Mouse (Mus musculus) kidney, embryonic 15.5 days (tissue): Measurements from ENCODE around the gene Pycr1. TPM values are rescaled to one million over a fixed set of nuclear protein-coding genes. Genes with fewer than 3 reads are reported as not detected.
A peak's percentile ranks its signal among the peaks of the same experiment; 100 is the strongest.

Experiments used
- ATAC-seq: fragments of 200-750 bp; cut with Nextera tagmentation; replicated peaks from 2 replicates; pipeline ENCODE4 v1.8.0; 2017; ENCODE audit warnings: moderate TSS enrichment; ENCODE audit not compliant: low FRiP score
- H3K27ac ChIP-seq: fragments of 300-500 bp; sonication (generic); 2 replicates; pipeline ENCODE4 v1.5.1; 2015; ENCODE audit warnings: mild to moderate bottlenecking, inconsistent platforms
- H3K27me3 ChIP-seq: fragments of 300-500 bp; sonication (generic); 2 replicates; pipeline ENCODE4 v1.6.1; 2015; ENCODE audit warnings: inconsistent platforms
- H3K36me3 ChIP-seq: fragments of 300-500 bp; sonication (generic); 2 replicates; pipeline ENCODE4 v1.6.1; 2015; ENCODE audit warnings: inconsistent platforms
- H3K4me1 ChIP-seq: fragments of 300-500 bp; sonication (generic); 2 replicates; pipeline ENCODE4 v1.6.1; 2015; ENCODE audit warnings: inconsistent platforms
- H3K4me2 ChIP-seq: fragments of 300-500 bp; sonication (generic); 2 replicates; pipeline ENCODE4 v1.6.1; 2015; ENCODE audit warnings: moderate library complexity, mild to moderate bottlenecking, inconsistent platforms
- H3K4me3 ChIP-seq: fragments of 300-500 bp; sonication (generic); replicated peaks from 2 replicates; pipeline ENCODE4 v1.5.1; 2015; ENCODE audit warnings: mild to moderate bottlenecking, inconsistent platforms
- H3K9ac ChIP-seq: fragments of 300-500 bp; sonication (generic); 2 replicates; pipeline ENCODE4 v1.6.1; 2015; ENCODE audit warnings: mild to moderate bottlenecking, inconsistent platforms
- H3K9me3 ChIP-seq: fragments of 300-500 bp; sonication (generic); replicated peaks from 2 replicates; pipeline ENCODE4 v1.6.1; 2016; ENCODE audit warnings: inconsistent platforms
- whole genome bisulfite sequencing: fragments of 180-500 bp; shearing (Covaris S2); methylation state at CpG from one replicate; pipeline ENCODE4 v1.1.7; 2015; ENCODE audit warnings: mixed read lengths; 5-methylcytosine and 5-hydroxymethylcytosine counted together
- polyA plus RNA-seq: library from polyadenylated mRNA; unstranded; fragments of >200 nt; fragmentation: Nextera tagmentation; extraction: Ambion mirVana; gene quantifications from 2 replicates; pipeline ENCODE4 v1.2.1, GENCODE M21; 2015

The Pycr1 gene
- polyA plus RNA-seq, 1 experiment from 2014 or later = 29.3 TPM

DNA sequence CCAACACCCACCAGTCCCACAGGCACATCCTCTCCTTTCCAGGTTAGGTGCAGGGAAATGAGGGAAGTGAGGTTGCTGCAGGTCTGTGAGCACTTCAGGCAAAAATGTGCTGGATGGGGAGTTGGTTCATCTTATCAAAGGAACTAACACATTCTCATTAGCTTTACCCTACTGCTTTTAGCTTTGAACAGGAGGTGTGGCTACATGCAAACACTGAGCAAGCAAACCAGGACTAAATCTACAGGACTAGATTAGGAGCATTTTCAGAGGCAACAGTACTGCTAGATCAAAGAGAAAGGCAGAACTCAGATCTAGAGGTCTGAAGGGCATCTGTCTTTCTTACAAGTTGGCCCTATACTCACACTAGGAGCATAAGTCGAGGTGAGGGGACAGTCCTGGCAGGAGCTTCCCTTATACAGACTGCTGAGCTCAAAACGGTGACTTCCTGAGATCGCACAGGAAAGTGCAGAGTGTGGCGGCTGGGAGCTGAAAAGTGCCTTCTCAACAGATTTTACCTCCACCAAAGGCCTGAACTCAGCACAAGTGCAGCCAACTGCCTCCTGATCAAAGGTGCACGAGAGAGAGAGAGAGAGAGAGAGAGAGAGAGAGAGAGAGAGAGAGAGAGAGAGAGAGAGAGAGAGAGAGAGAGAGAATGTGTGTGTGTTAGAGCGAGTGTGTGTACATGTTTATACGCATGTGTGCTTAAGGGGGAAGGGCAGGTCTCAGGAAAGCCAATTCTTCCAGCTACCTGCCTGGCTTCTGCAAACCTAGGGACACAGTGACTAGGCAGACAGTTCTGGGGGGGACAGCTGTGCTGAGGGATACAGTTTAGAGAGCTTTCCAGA, 12.5 kb downstream of the Pycr1 start:
- Histone ChIP-seq H3K27ac (peak overlapping the region; percentile 92), H3K4me2 (peak overlapping the region; percentile 90), H3K36me3 (peaks cover 31% of the 10 kb centered on the region), H3K9me3 (no peaks in the 10 kb centered on the region), H3K4me3 (peak overlapping the region; percentile 98), H3K4me1 (peaks cover 44% of the 10 kb centered on the region), H3K9ac (peak overlapping the region; percentile 27; the same call in 1 of the 2 replicates), H3K27me3 (no peaks in the 10 kb centered on the region)
- ATAC-seq = no peak
- WGBS = 32% methylated on average over 7 of the region's 7 CpGs

DNA sequence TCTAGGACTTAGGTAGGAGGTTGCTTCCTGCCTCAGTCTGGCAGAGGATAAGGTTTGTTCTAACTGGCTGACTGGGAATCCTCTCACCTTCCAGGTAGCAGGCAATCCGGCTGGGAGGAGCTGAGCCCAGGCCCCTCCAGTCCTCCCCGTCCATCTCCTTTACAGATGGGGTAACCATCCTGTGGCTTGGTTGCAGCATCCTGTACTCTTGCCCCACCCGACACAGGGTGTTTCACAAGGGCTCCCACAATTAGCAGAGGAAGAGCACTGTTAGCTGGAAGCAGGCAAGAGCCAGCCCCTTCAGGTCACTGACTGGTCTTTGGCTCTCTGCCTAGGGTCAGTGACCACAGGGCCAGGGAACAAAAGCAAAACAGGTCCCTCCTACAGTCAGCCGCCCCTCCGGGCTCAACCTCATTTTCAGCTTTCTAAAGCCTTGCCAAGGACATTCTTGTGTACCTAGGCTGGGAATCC, 13.1 kb downstream of the Pycr1 start:
- no peaks in the 10 kb centered on the region for H3K9me3 ChIP-seq
- 20% methylated on average over 5 of the region's 5 CpGs for WGBS
- peaks cover 48% of the 10 kb centered on the region for H3K4me1 ChIP-seq
- H3K27ac ChIP-seq = peak overlapping the region; percentile 92
- H3K36me3 ChIP-seq = peaks cover 31% of the 10 kb centered on the region
- no peak for ATAC-seq
- H3K27me3 ChIP-seq = no peaks in the 10 kb centered on the region
- peak overlapping the region; percentile 14 for H3K4me3 ChIP-seq
- H3K9ac ChIP-seq = peak overlapping the region; percentile 27; the same call in 1 of the 2 replicates
- peak overlapping the region; percentile 90 for H3K4me2 ChIP-seq

DNA sequence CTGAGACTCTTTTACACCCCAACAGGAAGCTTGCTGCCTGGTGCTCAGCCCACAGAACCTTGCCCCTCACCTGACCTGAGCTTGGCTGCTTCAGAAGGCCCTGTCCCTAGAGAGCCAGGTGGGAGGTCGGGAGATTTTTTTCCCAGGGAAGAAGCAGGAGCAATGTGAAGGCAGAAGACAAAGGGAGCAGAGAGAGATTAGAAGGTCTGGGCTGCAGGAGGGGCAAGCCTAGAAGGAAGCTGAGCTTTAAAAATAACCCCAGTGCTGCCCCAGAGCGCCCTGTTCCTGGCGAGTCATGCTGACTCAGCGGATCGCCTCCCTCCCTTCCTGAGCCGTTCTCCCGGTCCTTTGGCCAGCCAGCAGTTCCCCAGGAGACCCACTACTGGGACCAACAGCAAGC, 13.7 kb downstream of the Pycr1 start:
- H3K4me3 ChIP-seq = peak overlapping the region; percentile 14; the same call in 1 of the 2 replicates
- WGBS = 19% methylated on average over 7 of the region's 7 CpGs
- peaks cover 53% of the 10 kb centered on the region for H3K4me1 ChIP-seq
- H3K9ac ChIP-seq = peak overlapping the region; percentile 27
- ATAC-seq = no peak
- H3K27me3 ChIP-seq = no peaks in the 10 kb centered on the region
- H3K27ac ChIP-seq = peak overlapping the region; percentile 92
- H3K36me3 ChIP-seq = peaks cover 31% of the 10 kb centered on the region
- H3K9me3 ChIP-seq = no peaks in the 10 kb centered on the region
- H3K4me2 ChIP-seq = peak overlapping the region; percentile 90

DNA sequence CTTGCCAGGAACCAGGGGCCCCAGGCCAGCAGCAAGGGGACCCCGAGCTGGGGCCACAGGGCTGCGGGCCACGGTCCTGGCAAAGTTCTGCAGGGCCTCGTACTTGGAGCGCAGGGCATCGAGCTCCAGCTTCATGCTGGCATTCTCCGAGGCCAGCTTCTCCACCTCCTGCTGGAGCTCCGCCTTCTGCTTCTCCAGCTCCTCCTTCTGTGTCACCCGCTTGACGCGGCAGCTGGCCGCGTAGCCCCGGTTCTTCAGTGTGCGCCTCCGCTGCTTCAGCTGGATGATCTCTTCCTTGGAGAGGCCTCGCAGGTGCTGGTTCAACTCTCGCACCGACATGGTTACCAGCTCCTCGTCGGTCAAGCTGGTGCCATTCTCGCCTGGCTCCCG, 14.2 kb downstream of the Pycr1 start:
- Histone ChIP-seq H3K27ac (peak overlapping the region; percentile 92), H3K9me3 (no peaks in the 10 kb centered on the region), H3K36me3 (peaks cover 31% of the 10 kb centered on the region), H3K4me1 (peaks cover 55% of the 10 kb centered on the region), H3K4me3 (peak overlapping the region; percentile 14; the same call in 1 of the 2 replicates), H3K9ac (0 out of 2 replicates have a peak overlapping the region, but pooled peaks have one; percentile 27), H3K27me3 (no peaks in the 10 kb centered on the region), H3K4me2 (peak overlapping the region; percentile 90)
- WGBS = 75% methylated on average over 23 of the region's 23 CpGs
- no peak for ATAC-seq

DNA sequence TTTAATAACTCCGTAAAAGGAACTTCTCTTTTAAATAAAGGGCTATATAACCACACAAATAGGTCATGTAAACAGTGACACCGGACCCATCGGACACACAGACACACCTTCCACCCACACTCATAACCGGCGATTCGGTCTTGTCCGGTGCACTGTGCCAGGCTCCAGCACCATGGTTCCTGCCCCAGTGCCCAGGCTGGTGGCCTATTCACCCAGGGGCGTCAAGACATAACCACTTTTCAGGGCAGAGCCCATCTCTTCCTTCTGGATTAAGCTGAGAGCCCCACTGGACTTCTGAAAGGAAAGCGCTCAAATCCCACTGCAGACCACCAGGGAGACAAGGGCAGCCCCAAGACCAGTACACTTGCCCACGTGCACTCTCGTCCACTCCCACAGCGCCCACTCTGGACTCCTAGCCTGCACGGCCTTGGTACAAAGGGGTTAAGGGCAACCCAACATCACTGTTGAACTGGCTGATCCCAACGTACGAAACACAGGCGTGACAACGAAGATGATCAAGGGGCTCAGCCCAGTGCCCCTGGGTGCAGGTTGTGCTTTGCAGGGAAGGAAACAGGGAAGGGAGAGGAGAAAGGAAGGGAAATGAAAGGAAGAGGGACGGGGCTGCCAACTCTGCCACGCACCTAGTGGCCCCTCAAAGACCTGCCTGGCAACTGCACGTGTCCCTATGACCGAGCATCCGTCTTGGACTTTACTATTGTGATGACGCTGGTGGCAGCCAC, 14.8 kb downstream of the Pycr1 start:
- Histone ChIP-seq H3K9me3 (no peaks in the 10 kb centered on the region), H3K27ac (0 out of 2 replicates have a peak overlapping the region, but pooled peaks have one; percentile 15), H3K36me3 (peaks cover 31% of the 10 kb centered on the region), H3K9ac (0 out of 2 replicates have a peak overlapping the region, but pooled peaks have one; percentile 27), H3K4me1 (peaks cover 56% of the 10 kb centered on the region), H3K27me3 (no peaks in the 10 kb centered on the region), H3K4me3 (no peak overlapping the region), H3K4me2 (0 out of 2 replicates have a peak overlapping the region, but pooled peaks have one; percentile 90)
- 93% methylated on average over 23 of the region's 23 CpGs for WGBS
- no peak for ATAC-seq

DNA sequence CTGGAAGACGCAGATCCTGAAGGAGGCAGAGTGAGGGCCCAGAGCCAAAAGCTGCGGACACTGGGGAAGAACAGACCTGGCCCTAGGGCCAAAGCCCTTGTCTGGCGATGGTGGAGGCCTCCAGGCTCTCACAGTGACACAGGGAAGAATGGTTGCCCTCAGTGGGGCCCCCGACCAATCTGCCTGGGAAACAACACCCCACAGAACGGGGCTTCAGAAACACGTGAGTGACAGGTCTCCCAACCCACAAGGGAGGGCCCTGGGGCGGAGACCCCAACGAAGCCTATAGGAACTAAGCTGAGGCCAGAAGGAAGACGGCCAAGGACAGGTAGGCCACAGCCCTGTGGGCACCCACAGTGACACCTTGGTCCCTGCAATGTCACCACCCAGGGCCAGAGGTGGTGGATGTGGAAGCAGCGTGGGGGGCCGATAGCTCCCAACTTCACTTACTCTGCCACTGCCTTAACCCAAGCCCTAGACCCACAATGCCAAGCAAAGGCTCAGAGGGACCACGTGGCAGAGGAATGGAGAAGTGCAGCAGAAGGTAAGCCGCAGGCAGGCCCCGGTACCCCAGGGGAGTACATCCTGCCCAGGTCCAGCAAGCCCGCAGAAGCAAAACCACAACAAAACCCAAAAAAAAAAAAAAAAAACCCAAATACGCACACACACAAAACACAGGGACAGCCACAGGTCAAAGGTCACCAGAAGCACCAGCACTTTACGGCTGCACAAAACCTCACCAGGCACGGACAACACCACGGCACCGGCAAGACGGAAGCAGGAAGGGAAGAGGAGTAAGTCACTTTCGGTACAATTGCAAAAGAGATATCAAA, 15.9 kb downstream of the Pycr1 start:
- no peak overlapping the region for H3K27ac ChIP-seq
- H3K36me3 ChIP-seq = peaks cover 37% of the 10 kb centered on the region
- H3K9ac ChIP-seq = no peak overlapping the region
- H3K4me3 ChIP-seq = no peak overlapping the region
- ATAC-seq = no peak
- 82% methylated on average over 22 of the region's 22 CpGs for WGBS
- H3K4me1 ChIP-seq = peaks cover 57% of the 10 kb centered on the region
- no peaks in the 10 kb centered on the region for H3K27me3 ChIP-seq
- H3K9me3 ChIP-seq = no peaks in the 10 kb centered on the region
- no peak overlapping the region for H3K4me2 ChIP-seq

DNA sequence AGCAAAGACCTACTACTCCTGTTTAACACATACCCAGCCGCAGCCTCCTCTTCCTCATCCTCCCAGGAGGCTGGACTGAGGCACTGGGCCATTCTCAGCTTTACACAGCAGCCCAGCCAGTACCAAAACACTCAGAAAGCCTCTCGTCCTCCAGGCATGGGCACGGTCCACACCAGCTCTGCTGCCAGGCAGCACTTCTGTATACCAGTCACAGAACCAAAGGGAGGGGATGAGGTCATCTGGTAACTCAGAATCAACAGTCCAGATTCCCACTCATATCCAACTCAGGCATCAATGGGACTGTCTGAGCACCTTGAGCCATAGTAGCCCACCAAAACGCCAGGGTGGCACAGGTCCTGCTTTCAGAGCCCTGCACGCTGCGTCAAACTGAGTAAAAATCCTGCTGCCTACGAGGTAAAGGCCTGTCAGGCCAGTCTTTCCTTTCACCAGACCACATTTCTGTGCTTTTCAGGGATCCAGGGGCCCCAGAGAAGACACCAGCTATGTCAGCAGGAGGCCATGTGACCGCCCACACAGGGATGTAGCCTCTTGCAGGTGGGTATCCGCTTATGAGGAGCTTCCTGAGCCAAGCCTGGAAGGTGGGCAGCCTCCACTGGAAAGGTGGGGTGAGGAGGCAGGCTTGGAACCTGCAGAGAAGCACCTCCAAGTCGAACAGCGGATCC, 16.6 kb downstream of the Pycr1 start:
- Histone ChIP-seq H3K4me3 (no peak overlapping the region), H3K36me3 (peaks cover 45% of the 10 kb centered on the region), H3K27ac (no peak overlapping the region), H3K27me3 (no peaks in the 10 kb centered on the region), H3K4me1 (peaks cover 51% of the 10 kb centered on the region), H3K9me3 (no peaks in the 10 kb centered on the region), H3K9ac (no peak overlapping the region), H3K4me2 (no peak overlapping the region)
- ATAC-seq = no peak
- WGBS = 87% methylated on average over 11 of the region's 11 CpGs

DNA sequence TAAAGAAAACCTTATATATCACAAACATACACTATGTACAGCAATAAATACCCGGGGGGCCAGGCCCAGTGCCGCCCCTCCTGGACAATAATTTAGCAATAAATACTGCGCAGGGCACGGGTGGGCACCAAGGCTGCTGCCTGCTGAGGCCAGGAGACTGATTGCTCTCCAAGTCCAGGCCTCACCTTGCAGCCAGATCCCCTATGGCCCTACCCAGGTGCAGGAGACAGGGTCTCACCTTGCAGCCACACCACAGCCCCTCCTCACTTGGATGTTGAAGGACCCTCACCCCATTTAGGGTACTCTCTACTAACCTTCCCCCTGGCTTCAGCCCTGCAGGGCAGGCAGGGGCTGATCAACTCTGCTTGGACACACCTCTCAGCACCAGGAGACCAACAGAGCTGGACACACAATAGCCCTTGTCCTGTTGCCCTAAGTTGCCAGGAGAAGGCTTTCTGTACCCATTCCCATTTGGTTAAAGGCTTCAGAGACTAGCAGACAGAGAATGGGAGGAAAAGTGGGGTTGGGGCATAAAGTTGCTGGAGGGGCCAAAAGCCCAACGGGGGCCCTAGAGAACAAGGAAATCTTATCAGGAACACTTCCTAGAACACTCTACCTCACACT, 18.3 kb downstream of the Pycr1 start, which contains the start of gene Sirt7:
Gene Sirt7, minus strand, starts transcription at position 89 of the 624 bp plus-strand sequence.
- H3K4me3 ChIP-seq = peak within 1 kb of the TSS; percentile 90
- WGBS = 14% methylated on average over 5 of the region's 5 CpGs
- ATAC-seq = peak; percentile 31; the same call in 1 of the 2 replicates
- H3K36me3 ChIP-seq = peaks cover 60% of the 10 kb centered on the region
- H3K27ac ChIP-seq = peak within 1 kb of the TSS; percentile 86
- H3K4me1 ChIP-seq = peaks cover 34% of the 10 kb centered on the region
- H3K9ac ChIP-seq = peak within 1 kb of the TSS; percentile 63
- peak within 1 kb of the TSS; percentile 96 for H3K4me2 ChIP-seq
- no peaks in the 10 kb centered on the region for H3K27me3 ChIP-seq
- no peaks in the 10 kb centered on the region for H3K9me3 ChIP-seq

DNA sequence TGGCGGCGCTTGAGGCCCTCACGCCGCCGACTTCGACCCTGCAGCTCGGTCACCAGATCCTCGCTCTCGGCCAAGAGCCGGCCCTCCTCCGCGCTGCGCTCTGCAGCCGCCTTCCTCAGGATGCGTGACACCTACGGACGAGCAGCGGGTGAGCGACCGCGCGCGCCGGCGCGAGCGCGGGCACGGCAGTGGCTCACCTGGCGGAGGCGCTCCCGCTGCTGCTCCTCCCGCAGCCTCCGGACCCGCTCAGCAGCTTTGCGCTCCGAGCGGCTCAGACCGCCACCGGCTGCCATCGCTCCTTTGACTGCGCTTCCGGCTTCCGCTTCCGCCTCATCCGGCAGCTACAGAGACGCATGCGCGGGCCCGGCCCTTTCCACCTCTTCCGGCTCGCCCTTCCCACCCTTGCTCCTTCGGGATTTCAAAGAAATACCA, 18.9 kb downstream of the Pycr1 start:
- Histone ChIP-seq H3K9ac (peak overlapping the region; percentile 63), H3K36me3 (peaks cover 64% of the 10 kb centered on the region), H3K4me3 (peak overlapping the region; percentile 90), H3K27me3 (no peaks in the 10 kb centered on the region), H3K4me2 (peak overlapping the region; percentile 96), H3K9me3 (no peaks in the 10 kb centered on the region), H3K4me1 (peaks cover 28% of the 10 kb centered on the region), H3K27ac (peak overlapping the region; percentile 86)
- under 1% methylated on average over 53 of the region's 53 CpGs for WGBS
- peak; percentile 79 for ATAC-seq

DNA sequence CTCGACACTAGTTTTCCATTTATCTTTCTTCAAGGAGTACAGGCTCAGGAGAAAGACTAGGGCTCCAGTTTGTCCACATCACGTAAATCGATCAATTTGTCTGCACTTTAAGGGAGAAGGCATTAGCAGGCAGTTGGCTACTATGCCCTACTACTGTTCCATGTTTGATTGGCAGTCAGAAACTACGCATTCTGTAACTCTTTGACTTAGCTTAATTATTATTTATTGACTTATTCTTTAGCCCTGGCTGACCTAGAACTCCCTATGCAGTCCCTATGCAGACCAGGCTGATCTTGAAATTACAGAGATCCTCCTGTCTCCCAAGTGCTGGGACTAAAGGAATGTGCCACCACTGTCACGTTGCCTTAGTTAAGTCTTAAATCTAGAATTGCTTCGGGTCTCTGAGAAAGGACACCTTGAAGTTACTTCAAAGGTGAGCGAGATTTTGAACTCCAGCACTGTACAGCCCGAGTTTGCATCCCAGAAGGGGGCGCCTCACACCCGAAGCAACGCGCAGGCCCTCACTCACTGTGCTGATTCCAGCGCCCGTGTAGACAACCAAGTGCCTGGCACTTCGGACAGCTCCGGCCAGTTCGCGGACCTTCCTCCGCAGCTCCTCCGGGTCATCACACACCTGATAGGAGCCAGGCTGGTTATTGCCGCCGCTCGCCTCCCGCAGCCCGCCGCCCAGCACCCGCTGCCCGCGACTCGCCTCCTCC, 19.4 kb downstream of the Pycr1 start:
- Histone ChIP-seq H3K27ac (peak overlapping the region; percentile 86), H3K9ac (peak overlapping the region; percentile 63), H3K36me3 (peaks cover 64% of the 10 kb centered on the region), H3K27me3 (no peaks in the 10 kb centered on the region), H3K4me3 (peak overlapping the region; percentile 90), H3K4me1 (peaks cover 23% of the 10 kb centered on the region), H3K9me3 (no peaks in the 10 kb centered on the region), H3K4me2 (peak overlapping the region; percentile 96)
- peak; percentile 78 for ATAC-seq
- 11% methylated on average over 30 of the region's 30 CpGs for WGBS
